Mouse (Mus musculus) bone marrow macrophage, adult 2 months (primary cell): Measurements from ENCODE around the gene Tcte3.

Experiments
- CTCF ChIP-seq: IDR thresholded peaks from 2 replicates; pipeline ENCODE4 v1.5.1; 2012; ENCODE audit warnings: low read depth, mild to moderate bottlenecking, low read length, moderate library complexity
- POLR2A ChIP-seq: IDR thresholded peaks from 2 replicates; pipeline ENCODE4 v1.6.1; 2012; ENCODE audit warnings: mild to moderate bottlenecking, low read depth, low read length, borderline replicate concordance

DNA sequence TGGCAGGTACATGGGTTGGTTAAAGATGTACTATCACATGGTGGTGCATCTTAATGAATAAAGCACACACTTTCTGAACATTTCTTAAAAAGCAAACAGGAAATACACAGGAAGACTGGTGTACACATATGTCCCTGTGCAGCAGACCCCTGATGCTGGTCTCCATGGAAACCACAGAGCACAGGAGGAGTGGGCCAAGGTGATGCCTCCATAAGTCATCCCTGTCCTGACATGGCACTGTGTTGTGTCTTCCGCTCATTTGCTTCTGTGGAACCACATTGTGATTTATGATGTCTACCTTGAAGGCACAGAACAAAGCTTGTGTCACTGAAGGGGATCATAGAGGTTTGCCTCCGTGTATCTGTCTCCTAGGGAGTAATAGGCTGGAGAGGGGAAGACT is 30.9 kb upstream of the Tcte3 start:
- no peak for TF ChIP-seq CTCF
- TF ChIP-seq POLR2A = no peak
